Mouse (Mus musculus) megakaryocyte, embryonic 14.5 days (primary cell): ENCODE measurements around the gene Dnajc25.

Experiments
- FLI1 ChIP-seq: IDR thresholded peaks from 2 replicates; pipeline ENCODE4 v1.6.1; 2012; ENCODE audit warnings: low read length, inconsistent platforms, mixed read lengths
- GATA1 ChIP-seq: IDR thresholded peaks from 3 replicates; pipeline ENCODE4 v1.6.1; 2012; ENCODE audit warnings: mixed read lengths, low read length, inconsistent platforms, borderline replicate concordance

DNA sequence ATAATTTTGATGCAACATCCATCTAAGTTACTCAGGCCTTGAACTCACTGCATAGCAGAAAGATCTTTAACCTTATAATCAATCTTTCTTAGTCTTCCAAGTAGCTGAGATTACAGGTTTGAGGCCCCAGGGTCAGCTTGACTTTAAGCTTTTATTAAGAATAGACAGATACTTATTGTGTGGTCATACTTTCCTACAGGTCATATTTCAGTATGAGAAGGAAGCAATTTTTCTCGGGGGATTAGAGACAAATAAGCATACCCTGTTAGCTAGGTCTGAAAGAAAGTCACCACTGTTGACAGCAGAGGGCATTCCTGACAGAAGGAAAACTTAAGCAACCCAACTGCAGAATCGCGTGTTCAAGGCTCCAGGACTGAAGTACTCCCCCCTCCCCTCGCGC, 13.1 kb downstream of the Dnajc25 start:
- TF ChIP-seq FLI1 (no peak), GATA1 (no peak)
